Mouse (Mus musculus): ENCODE measurements around the gene Lmna. TPM values are rescaled to one million over a fixed set of nuclear protein-coding genes. Genes with fewer than 3 reads are reported as not detected.

Gene Lmna
- total RNA-seq, 2 experiments from 2014 or later: 106 to 137 TPM

GRCm38 (mm10) chr3:88541622-88542401 is 32.1 kb upstream of the Lmna start:
- peak in 1 of 2 experiments; percentile 23 for DNase-seq (ENCODE audit: low spot score in 2 of 2)

GRCm38 (mm10) chr3:88540085-88540484 is 30.3 kb upstream of the Lmna start:
- DNase-seq (ENCODE audit: low spot score in 2 of 2): no peak

GRCm38 (mm10) chr3:88539397-88539796 is 29.6 kb upstream of the Lmna start:
- DNase-seq (ENCODE audit: low spot score in 2 of 2): no peak

- no peak for DNase-seq (ENCODE audit: low spot score in 2 of 2)
Measured at GRCm38 (mm10) chr3:88538271-88539145, 28.8 kb upstream of the Lmna start.

GRCm38 (mm10) chr3:88537146-88537545 is 27.4 kb upstream of the Lmna start:
- DNase-seq (ENCODE audit: low spot score in 2 of 2): no peak

GRCm38 (mm10) chr3:88536103-88536930 is 26.6 kb upstream of the Lmna start:
- DNase-seq (ENCODE audit: low spot score in 2 of 2): peak; percentile 71 to 72

- no peak for DNase-seq (ENCODE audit: low spot score in 2 of 2)
Measured at GRCm38 (mm10) chr3:88535527-88535926, 25.8 kb upstream of the Lmna start.

DNA sequence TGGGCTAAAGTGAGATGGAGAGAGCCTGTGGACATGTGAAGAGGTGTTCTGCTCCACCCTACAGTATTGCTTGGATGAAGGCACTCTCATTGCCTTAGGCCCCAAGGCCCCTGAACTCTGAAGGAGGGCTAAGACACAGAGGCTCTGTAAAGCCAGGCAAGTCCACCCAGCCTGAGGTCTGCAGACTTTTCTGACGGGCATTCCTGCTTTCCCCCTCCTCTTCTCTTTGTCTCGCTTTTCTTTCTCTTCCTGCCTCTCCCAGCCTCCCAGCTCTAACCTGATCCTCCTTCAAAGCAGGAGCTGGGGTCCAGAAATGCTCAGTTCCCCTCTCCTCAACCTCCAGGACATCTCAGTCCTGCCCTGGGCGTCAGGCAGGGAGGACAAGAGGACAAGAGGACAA is 25.2 kb upstream of the Lmna start:
- no peak for DNase-seq (ENCODE audit: low spot score in 2 of 2)

GRCm38 (mm10) chr3:88533706-88534105 is 23.9 kb upstream of the Lmna start:
- no peak for DNase-seq (ENCODE audit: low spot score in 2 of 2)

DNA sequence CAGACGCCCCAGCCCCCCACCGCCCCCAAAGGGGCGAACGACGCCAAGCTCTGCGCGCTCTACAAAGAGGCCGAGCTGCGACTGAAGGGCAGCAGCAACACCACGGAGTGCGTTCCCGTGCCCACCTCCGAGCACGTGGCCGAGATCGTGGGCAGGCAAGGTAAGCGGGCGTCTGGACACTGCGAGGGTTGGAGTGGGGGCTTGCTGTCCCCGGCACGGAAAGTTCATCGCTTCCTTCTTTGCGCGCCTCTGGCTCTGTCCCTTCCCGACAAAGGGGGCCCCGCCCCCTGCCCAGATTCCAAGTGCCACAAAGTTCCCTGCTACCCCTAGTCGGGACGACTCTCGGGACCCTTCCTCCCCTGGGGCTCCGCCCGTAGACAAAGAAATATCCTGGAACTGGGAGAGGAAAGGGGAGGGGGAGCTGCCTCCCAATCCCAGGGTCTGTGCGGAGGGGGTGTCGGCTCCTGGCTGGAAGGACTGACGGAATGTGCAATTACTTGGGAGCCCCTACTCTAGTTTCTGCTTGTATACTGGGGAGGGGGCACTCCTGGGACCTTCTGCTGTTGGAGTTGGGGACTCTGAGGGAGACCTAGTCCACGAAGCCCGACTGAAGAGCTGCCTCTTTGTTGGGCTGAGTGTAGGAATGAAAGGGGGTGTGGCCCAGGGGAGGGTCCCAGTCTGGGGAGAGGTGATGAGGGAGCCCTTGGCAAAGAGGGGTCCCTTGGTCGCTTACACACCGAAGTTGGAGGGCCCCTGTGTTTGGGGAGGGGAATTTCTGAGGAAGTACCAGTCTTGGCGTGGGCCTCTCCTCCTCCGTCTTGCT is 23.1 kb upstream of the Lmna start:
- no peak for DNase-seq (ENCODE audit: low spot score in 2 of 2)

GRCm38 (mm10) chr3:88532299-88532674 is 22.5 kb upstream of the Lmna start, which contains the start of gene Mex3a:
Mex3a (plus strand) TSS chr3:88532395.
- no peak for DNase-seq (ENCODE audit: low spot score in 2 of 2)

- peak; percentile 85 to 88 for DNase-seq (ENCODE audit: low spot score in 2 of 2)
Measured at GRCm38 (mm10) chr3:88531348-88532298, 21.9 kb upstream of the Lmna start.

DNA sequence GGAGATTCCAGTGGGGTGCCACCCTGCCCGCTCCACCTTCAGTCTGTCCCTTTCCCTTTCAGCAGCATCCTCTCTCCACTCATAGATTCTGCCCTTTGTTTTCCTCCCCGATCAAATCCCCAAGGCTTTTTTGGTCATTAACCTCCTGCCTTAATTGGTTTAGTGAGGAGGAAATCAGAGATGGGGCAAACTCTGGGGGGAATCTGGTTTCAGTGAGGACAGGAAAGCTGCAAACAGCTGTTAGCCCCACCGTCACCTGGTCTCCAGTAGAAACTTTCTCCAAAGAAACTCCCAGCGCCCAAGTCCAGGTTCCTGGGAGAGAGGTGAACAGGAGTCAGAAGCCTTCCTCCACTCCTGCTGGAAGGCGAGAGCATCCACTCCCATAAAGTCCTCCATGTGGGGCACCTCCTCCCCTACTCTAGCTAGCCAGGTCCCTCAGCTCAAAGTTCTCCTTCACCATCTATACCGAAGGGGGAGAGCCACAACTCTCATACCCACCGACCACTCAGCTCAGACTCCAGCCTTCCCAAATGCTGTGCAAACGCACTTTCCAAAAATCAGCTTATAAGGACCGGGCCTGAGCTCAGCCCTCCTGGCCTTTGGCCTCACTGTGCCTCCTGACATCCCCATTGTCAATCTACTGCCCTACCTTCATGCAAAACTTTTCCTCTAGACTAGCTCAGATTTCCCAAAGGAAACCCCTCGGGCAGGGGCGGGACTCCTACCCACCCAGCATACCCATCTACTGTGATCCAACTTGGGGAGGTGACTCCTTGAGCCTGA is 20.5 kb upstream of the Lmna start:
- DNase-seq (ENCODE audit: low spot score in 2 of 2): no peak

DNA sequence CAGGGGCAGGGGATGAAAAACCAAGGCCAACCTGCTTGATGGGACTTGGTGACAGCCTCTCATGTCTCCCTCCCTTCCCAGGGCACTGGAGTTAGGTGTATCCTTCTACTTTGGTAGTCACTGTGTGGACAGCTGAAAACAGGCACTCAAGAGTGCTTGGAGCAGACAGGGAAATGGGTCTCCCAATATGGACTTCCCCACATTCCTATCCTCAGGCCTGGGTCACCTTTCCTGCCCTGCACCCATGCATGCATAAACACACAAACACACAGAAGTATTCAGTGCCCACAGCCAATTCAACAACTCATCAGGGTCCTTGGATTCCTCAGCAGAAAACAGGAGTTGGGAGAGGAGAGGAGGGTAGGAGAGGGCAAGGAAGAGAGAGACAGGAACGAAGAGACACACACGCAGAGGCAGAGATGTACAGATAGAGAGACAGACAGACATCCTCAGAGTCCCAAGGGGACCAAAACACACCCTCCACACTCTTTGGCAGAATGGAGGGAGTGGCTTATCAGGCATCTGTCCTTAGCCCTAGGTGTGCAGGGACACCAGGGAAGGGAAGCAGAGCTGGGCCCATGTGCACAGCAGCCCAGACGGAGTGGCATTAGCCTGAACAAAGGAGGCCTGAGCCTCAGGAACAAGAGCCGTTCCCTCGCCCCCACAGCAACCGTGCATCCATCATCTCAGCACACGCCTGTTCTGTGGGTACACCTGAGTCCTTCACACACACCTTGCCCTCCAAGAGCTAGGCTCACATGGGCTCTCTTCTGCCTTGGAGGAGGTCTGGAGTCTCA is 19.6 kb upstream of the Lmna start:
- DNase-seq (ENCODE audit: low spot score in 2 of 2): no peak

DNA sequence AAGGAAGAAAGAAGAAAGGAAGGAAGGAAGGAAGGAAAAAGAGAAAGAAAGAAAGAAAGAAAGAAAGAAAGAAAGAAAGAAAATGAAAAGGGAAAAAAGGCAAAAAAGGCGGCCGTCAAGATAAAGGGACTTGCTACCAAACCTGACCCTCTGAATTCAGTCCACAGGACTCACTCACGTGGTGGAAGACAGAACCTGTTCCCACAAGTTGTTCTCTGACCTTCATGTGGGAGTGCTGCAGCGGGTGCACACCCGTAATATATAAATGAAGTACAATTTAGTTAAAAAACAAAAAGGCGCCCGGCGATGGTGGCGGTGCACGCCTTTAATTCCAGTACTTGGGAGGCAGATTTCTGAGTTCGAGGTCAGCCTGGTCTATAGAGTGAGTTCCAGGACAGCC is 18.9 kb upstream of the Lmna start:
- DNase-seq (ENCODE audit: low spot score in 2 of 2): no peak

DNA sequence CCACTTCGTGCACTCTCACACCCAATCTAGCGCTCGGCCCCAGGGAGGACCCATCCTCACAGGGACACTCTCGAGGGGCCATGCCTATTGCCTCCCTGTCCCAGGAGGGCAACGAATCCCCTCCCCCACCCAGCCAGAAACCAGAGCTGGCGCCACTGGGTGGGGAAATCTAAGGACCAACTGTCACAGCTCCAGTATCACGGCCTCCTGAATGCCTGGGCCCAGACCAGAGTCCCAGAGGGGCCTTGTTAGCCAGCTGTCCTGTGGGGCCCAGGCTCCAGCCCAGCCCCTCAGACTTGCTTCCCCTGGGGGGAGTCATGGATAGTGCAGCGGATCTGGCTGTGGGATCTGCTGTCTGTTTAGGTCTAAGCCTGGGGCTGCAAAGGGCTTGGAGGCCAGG is 17.8 kb upstream of the Lmna start:
- DNase-seq (ENCODE audit: low spot score in 2 of 2): no peak

All from adrenal gland, adult 18-20 months (tissue).